Mouse (Mus musculus) erythroblast, embryonic 14.5 days (primary cell): ENCODE results near the gene Nlrp6. TPM values are rescaled to one million over a fixed set of nuclear protein-coding genes. Genes with fewer than 3 reads are reported as not detected.
A peak's percentile ranks its signal among the peaks of the same experiment; 100 is the strongest.

Experiments used
- H3K27me3 ChIP-seq: 2 replicates; pipeline ENCODE4 v1.6.1; 2012; ENCODE audit warnings: inconsistent platforms; ENCODE audit not compliant: control insufficient read depth
- H3K36me3 ChIP-seq: 2 replicates; pipeline ENCODE4 v1.6.1; 2012; ENCODE audit warnings: mild to moderate bottlenecking, inconsistent platforms; ENCODE audit not compliant: control insufficient read depth
- H3K4me1 ChIP-seq: 2 replicates; pipeline ENCODE4 v1.6.1; 2012; ENCODE audit warnings: inconsistent platforms; ENCODE audit not compliant: control insufficient read depth
- H3K4me3 ChIP-seq: replicated peaks from 2 replicates; pipeline ENCODE3; 2012; ENCODE audit warnings: moderate library complexity, mild to moderate bottlenecking, inconsistent platforms
- H3K9me3 ChIP-seq: 2 replicates; pipeline ENCODE4 v1.6.1; 2012; ENCODE audit warnings: low read length, inconsistent platforms, mixed read lengths; ENCODE audit not compliant: control insufficient read depth
- GATA1 ChIP-seq: IDR thresholded peaks from 2 replicates; pipeline ENCODE4 v1.6.1; 2012; ENCODE audit warnings: low read length, inconsistent platforms, mixed read lengths
- TAL1 ChIP-seq: IDR thresholded peaks from 3 replicates; pipeline ENCODE4 v1.6.1; 2012; ENCODE audit warnings: low read length, inconsistent platforms, mixed read lengths
- polyA plus RNA-seq: library from polyadenylated mRNA; stranded (reverse); fragments of >175 nt; gene quantifications from 2 replicates; pipeline ENCODE4 v1.2.3, GENCODE M21; 2012

Gene Nlrp6
- polyA plus RNA-seq, 1 experiment, result not detected

GRCm38 (mm10) chr7:140894031-140894430 is 26.7 kb upstream of the Nlrp6 start:
- no peak for TF ChIP-seq TAL1
- no peak for TF ChIP-seq GATA1
- Histone ChIP-seq H3K4me3 (no peak overlapping the region), H3K36me3 (peaks cover 87% of the 10 kb centered on the region), H3K27me3 (no peaks in the 10 kb centered on the region), H3K9me3 (no peaks in the 10 kb centered on the region), H3K4me1 (no peaks in the 10 kb centered on the region)

- no peaks in the 10 kb centered on the region for H3K4me1 ChIP-seq
- H3K36me3 ChIP-seq, result peaks cover 87% of the 10 kb centered on the region
- no peaks in the 10 kb centered on the region for H3K9me3 ChIP-seq
- H3K4me3 ChIP-seq, result no peak overlapping the region
- TF ChIP-seq GATA1 (no peak), TAL1 (no peak)
- H3K27me3 ChIP-seq, result no peaks in the 10 kb centered on the region
These were observed 26.1 kb upstream of the Nlrp6 start for GRCm38 (mm10) chr7:140894611-140895010.

DNA sequence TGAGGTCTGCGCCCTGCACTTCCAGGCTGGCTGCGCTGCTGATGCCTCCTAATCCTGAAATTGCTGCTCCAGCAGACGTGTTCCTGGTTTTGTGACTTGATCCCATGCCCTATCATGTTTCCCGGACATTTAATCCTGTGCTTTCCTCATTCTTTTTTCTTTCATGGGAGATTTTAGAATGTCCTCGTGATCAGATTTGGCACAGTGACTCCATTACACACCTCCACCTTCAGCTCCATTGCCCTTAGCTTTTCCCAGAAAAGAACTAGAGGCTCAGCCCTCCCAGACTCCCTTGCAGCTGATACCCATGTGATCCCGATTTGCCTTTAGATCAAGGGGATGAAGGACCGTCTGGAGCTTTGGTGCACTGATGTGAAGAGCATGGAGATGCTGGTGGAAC is 22.8 kb upstream of the Nlrp6 start:
- Histone ChIP-seq H3K4me1 (no peaks in the 10 kb centered on the region), H3K9me3 (no peaks in the 10 kb centered on the region), H3K4me3 (no peak overlapping the region), H3K36me3 (peaks cover 67% of the 10 kb centered on the region), H3K27me3 (no peaks in the 10 kb centered on the region)
- TF ChIP-seq TAL1, result no peak
- TF ChIP-seq GATA1, result no peak

DNA sequence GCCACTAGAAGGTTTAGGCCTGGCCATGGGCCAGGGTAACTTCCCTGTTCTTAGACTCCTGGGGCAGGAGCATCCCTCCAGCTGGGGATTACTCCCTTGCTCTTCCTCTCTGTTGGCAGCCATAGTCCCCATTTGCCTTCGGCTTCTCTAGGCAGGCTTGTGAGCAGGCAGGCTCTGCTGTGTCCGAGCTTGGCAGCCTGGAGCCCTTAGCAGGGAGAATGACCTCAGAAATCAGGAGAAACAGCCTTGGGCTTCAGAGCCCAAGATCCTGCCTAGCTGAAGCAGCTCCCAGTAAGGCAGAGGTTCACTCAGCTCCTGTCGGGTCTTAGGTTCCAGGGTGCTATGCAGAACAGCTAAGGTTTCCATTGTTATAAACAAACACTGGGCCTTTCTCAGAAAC is 21.6 kb upstream of the Nlrp6 start:
- Histone ChIP-seq H3K4me1 (peaks cover 1% of the 10 kb centered on the region; the same call in 1 of the 2 replicates), H3K27me3 (no peaks in the 10 kb centered on the region), H3K9me3 (no peaks in the 10 kb centered on the region), H3K36me3 (peaks cover 54% of the 10 kb centered on the region), H3K4me3 (no peak overlapping the region)
- no peak for TF ChIP-seq TAL1
- TF ChIP-seq GATA1, result no peak

DNA sequence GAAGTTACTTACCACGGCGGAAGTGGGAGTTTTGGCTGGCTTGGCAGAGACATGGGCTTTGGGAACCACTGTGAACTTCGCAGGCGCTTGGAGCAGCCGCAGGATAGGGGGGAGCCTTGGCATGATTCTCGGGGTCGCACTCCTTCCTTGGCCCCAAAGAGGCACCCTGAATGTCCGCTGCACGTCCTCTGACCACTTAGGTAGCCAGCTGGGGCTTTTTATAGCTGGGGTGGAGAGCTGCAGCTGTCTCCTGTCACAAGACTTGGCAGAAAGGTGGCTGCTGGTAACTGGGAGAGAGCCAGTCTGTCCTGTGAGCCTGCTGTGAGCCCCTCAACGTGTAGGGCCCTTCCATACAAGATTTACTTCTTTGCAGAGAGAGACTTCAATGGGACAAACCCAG is 20.5 kb upstream of the Nlrp6 start, which contains the start of gene Cox8b:
Cox8b (minus strand) TSS at position 227 of the 400 bp plus-strand sequence.
- no peak within 1 kb of the TSS for H3K4me3 ChIP-seq
- no peaks in the 10 kb centered on the region for H3K9me3 ChIP-seq
- H3K36me3 ChIP-seq, result peaks cover 45% of the 10 kb centered on the region
- no peaks in the 10 kb centered on the region for H3K27me3 ChIP-seq
- no peak for TF ChIP-seq GATA1
- no peak for TF ChIP-seq TAL1
- peaks cover 1% of the 10 kb centered on the region; the same call in 1 of the 2 replicates for H3K4me1 ChIP-seq

DNA sequence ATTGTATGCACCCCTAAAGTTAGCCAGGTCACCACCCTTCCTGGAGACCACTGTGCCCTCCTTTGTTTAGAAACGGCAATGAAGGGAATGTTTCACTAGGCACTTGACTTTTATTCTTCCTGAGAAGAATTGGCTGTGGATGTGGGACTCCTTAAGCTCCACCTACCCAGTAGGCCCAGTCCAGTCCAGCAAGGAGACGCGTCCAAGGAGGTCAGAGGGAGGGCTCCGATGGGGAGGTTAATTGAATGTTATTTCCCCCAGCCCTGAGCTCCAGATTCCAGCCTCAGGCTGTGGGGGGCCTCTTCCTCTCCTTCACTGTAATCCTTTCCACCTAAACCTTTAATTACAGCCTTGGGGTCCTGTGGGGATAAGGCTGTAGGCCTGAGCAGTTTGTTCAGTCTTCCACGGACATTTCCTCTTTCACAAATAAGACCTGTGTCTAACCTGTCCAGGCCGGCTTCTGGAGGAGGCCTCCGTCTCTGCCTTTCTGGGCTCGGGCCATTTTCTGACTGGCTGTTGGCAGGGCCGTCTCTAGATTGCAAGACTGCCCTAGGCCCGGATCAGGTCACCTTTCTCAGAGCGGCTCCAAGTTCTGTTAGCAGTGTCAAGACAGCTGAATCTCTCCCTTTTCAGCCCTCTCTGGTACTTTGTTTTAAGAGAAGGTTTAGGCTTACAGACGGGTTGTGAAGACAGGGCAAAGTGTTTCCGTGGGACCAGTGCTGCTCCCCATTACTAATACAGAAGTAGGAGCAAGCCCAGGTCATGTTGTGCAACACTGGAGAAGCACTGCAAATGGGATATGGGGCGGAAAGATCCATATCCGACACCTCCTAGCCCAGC is 18.4 kb upstream of the Nlrp6 start:
- no peaks in the 10 kb centered on the region for H3K9me3 ChIP-seq
- peaks cover 26% of the 10 kb centered on the region for H3K36me3 ChIP-seq
- H3K4me1 ChIP-seq, result peaks cover 1% of the 10 kb centered on the region; the same call in 1 of the 2 replicates
- H3K4me3 ChIP-seq, result no peak overlapping the region
- TF ChIP-seq TAL1 (no peak), GATA1 (no peak)
- H3K27me3 ChIP-seq, result no peaks in the 10 kb centered on the region

- Histone ChIP-seq H3K4me1 (peaks cover 1% of the 10 kb centered on the region; the same call in 1 of the 2 replicates), H3K36me3 (peaks cover 17% of the 10 kb centered on the region), H3K27me3 (no peaks in the 10 kb centered on the region), H3K9me3 (no peaks in the 10 kb centered on the region), H3K4me3 (no peak overlapping the region)
- TF ChIP-seq TAL1 (no peak), GATA1 (no peak)
These were observed 17.5 kb upstream of the Nlrp6 start for GRCm38 (mm10) chr7:140903212-140903611.

- H3K9me3 ChIP-seq, result no peaks in the 10 kb centered on the region
- no peaks in the 10 kb centered on the region for H3K36me3 ChIP-seq
- TF ChIP-seq TAL1, result no peak
- TF ChIP-seq GATA1, result no peak
- peak overlapping the region; percentile 43 for H3K4me3 ChIP-seq
- H3K27me3 ChIP-seq, result peaks cover 3% of the 10 kb centered on the region
- peaks cover 8% of the 10 kb centered on the region for H3K4me1 ChIP-seq
These were observed 15.0 kb upstream of the Nlrp6 start for GRCm38 (mm10) chr7:140905642-140906081.

GRCm38 (mm10) chr7:140907131-140907530 is 13.6 kb upstream of the Nlrp6 start:
- H3K9me3 ChIP-seq, result no peaks in the 10 kb centered on the region
- no peak for TF ChIP-seq TAL1
- no peak for TF ChIP-seq GATA1
- peaks cover 3% of the 10 kb centered on the region for H3K27me3 ChIP-seq
- no peak overlapping the region for H3K4me3 ChIP-seq
- H3K4me1 ChIP-seq, result peaks cover 8% of the 10 kb centered on the region
- H3K36me3 ChIP-seq, result no peaks in the 10 kb centered on the region

- Histone ChIP-seq H3K36me3 (no peaks in the 10 kb centered on the region), H3K4me3 (no peak overlapping the region), H3K27me3 (peaks cover 3% of the 10 kb centered on the region), H3K9me3 (no peaks in the 10 kb centered on the region), H3K4me1 (peaks cover 10% of the 10 kb centered on the region)
- TF ChIP-seq GATA1 (no peak), TAL1 (no peak)
These were observed 13.0 kb upstream of the Nlrp6 start for GRCm38 (mm10) chr7:140907697-140908096.
